21 mouse cellular contexts compared by ENCODE assay signal in genomic region chr12:8703988-8704387, GRCm38 (mm10). TPM values are rescaled to one million over a fixed set of nuclear protein-coding genes. Genes with fewer than 3 reads are reported as not detected.
DNase-seq lines count a peak whose midpoint lies in the region; TF ChIP-seq lines count a peak whose summit lies in the region.
"Had no signal": no experiment of that assay in that cellular context is flagged by ENCODE, and none has a peak within 500 bp of the region (broad histone marks: within the 10 kb centered on the region; RNA-seq: fewer than 3 reads in every experiment).

No protein-coding gene starts in this region.

- no peaks in the 10 kb centered on the region for H3K27me3 ChIP-seq in MEL (ENCODE audit: control insufficient read depth in 1 of 2, insufficient read depth in 2 of 2, low read length in 2 of 2)
- H3K27me3 ChIP-seq in limb, embryonic 10.5 days (ENCODE audit: low read depth, poor library complexity, severe bottlenecking) = no peaks in the 10 kb centered on the region
- H3K27me3 ChIP-seq: CH12.LX; embryonic facial prominence, embryonic 12.5 days; forebrain, embryonic 13.5 days; forebrain, embryonic 15.5 days; Patski had no signal

- no peak overlapping the region for H3K9ac ChIP-seq in MEL (ENCODE audit: control insufficient read depth, low read depth, low read length, poor library complexity, severe bottlenecking)
- H3K9ac ChIP-seq: embryonic facial prominence, embryonic 12.5 days; forebrain, embryonic 13.5 days; forebrain, embryonic 15.5 days; forebrain, postnatal 0 days had no signal

- peak; percentile 4 to 45; a peak in 2 of 4 replicates for TF ChIP-seq EP300 in MEL (IDR thresholded peaks at IDR 0.05; ENCODE audit: low read depth in 1 of 2, low read length in 2 of 2)

- no peak for TF ChIP-seq POLR2A in MEL (IDR thresholded peaks at IDR 0.05; ENCODE audit: control insufficient read depth in 1 of 2, insufficient read depth in 1 of 2, low read depth in 1 of 2, low read length in 2 of 2, poor library complexity in 1 of 2)

- no peaks in the 10 kb centered on the region for H3K9me3 ChIP-seq in MEL (replicated peaks; ENCODE audit: insufficient read depth, low read length)
- no peaks in the 10 kb centered on the region for H3K9me3 ChIP-seq in limb, embryonic 10.5 days (replicated peaks)
- H3K9me3 ChIP-seq: embryonic facial prominence, embryonic 10.5 days; embryonic facial prominence, embryonic 12.5 days; forebrain, embryonic 13.5 days; forebrain, embryonic 15.5 days; G1E had no signal

- peaks cover 6 to 16% of the 10 kb centered on the region in 2 experiments; a peak in 3 of 4 replicates for H3K4me1 ChIP-seq in MEL (ENCODE audit: control insufficient read depth in 1 of 2, insufficient read depth in 2 of 2, low read length in 2 of 2)
- no peaks in the 10 kb centered on the region for H3K4me1 ChIP-seq in limb, embryonic 10.5 days
- H3K4me1 ChIP-seq: embryonic facial prominence, embryonic 10.5 days; embryonic facial prominence, embryonic 12.5 days; forebrain, embryonic 13.5 days; forebrain, embryonic 15.5 days had no signal

- peaks cover 31 to 61% of the 10 kb centered on the region in 2 experiments for H3K36me3 ChIP-seq in MEL (ENCODE audit: control insufficient read depth in 1 of 2, insufficient read depth in 2 of 2, low read length in 2 of 2)
- H3K36me3 ChIP-seq in limb, embryonic 10.5 days = peaks cover 81% of the 10 kb centered on the region

- WGBS in limb, embryonic 10.5 days = 89% methylated on average over 1 of the region's 1 CpGs

- peak; percentile 55 for DNase-seq in MEL (ENCODE audit: low read depth, low spot score)
- DNase-seq in brain, adult 2 months (ENCODE audit: low read depth, low spot score) = peak; percentile 13
- no peak for DNase-seq in layer of hippocampus, adult 11-12 months (ENCODE audit: low spot score)
- no peak for DNase-seq in limb, embryonic 10.5 days (ENCODE audit: low spot score)
- no peak for DNase-seq in left cerebral cortex, adult 9 months (ENCODE audit: low spot score in 2 of 2)
- DNase-seq: adrenal gland, adult 8-10 months; adrenal gland, postnatal 14 days; B cell, adult 2 months; cerebellum, adult 11-12 months; cerebellum, adult 2 months; cerebellum, adult 9-10 months; cerebellum, postnatal 10 days; cerebellum, postnatal 25 days; forebrain, postnatal 0 days had no signal

- TF ChIP-seq CTCF in MEL (IDR thresholded peaks at IDR 0.05 in 2 of 3, conservative IDR thresholded peaks at IDR 0.05 in 1 of 3; ENCODE audit: control insufficient read depth in 1 of 3, insufficient read depth in 1 of 3, low read depth in 2 of 3, low read length in 3 of 3, poor library complexity in 1 of 3, severe bottlenecking in 1 of 3) = no peak

- TF ChIP-seq RAD21 in MEL (IDR thresholded peaks at IDR 0.05; ENCODE audit: low read depth, low read length) = no peak

- H3K27ac ChIP-seq in MEL (ENCODE audit: control insufficient read depth, low read depth, low read length) = no peak overlapping the region
- H3K27ac ChIP-seq in limb, embryonic 10.5 days = no peak overlapping the region
- H3K27ac ChIP-seq: embryonic facial prominence, embryonic 10.5 days; embryonic facial prominence, embryonic 12.5 days; forebrain, embryonic 13.5 days; forebrain, embryonic 15.5 days had no signal

- H3K79me2 ChIP-seq in MEL (ENCODE audit: control insufficient read depth, insufficient read depth, low read length, poor library complexity) = peaks cover 9% of the 10 kb centered on the region

- H3K4me3 ChIP-seq in MEL (ENCODE audit: control insufficient read depth in 1 of 2, insufficient read depth in 1 of 2, low read depth in 2 of 2, low read length in 2 of 2) = no peak overlapping the region
- H3K4me3 ChIP-seq in limb, embryonic 10.5 days = no peak overlapping the region
- H3K4me3 ChIP-seq: embryonic facial prominence, embryonic 10.5 days; embryonic facial prominence, embryonic 12.5 days; forebrain, embryonic 13.5 days; forebrain, embryonic 15.5 days had no signal

TF ChIP-seq in MEL, 35 proteins besides CTCF, POLR2A, EP300 and RAD21:
- TF ChIP-seq JUND (IDR thresholded peaks at IDR 0.05; ENCODE audit: low read depth, low read length) (0 out of 2 replicates have a peak, but pooled peaks have one; percentile 30), E2F4 (IDR thresholded peaks at IDR 0.05; ENCODE audit: borderline replicate concordance, low read depth, low read length) (no peak), GATA1 (IDR thresholded peaks at IDR 0.05; ENCODE audit: low read depth, low read length) (peak; percentile 59)
TF ChIP-seq in MEL: peak in this region for 2.

RNA-seq across cellular contexts. Expression of gene Pum2, which starts 30.1 kb away (rescaled TPM):
- 62.9 and 67.7 TPM in 2 replicates for total RNA-seq in MEL (2012; rRNA removed)
- polyA plus RNA-seq in MEL (2012; ENCODE audit: insufficient read depth in 1 of 2, insufficient read length in 2 of 2, low read depth in 1 of 2, low replicate concordance in 2 of 2, missing spikeins in 1 of 2) = 100 to 1,000 TPM in 1 of 2 experiments, 10 to 100 TPM in 1; 87.8 to 140 TPM
- 58.4 and 65.6 TPM in 2 replicates for polyA plus RNA-seq in limb, embryonic 10.5 days (2016; fragmentation: Nextera tagmentation; extraction: Ambion mirVana)

Comparison
In these comparisons a context has a peak if more than half of its experiments do, and no peak if none do; other contexts are left out.
1. DNase-seq: peak in MEL (single experiment) and brain, adult 2 months (single experiment); none in layer of hippocampus, adult 11-12 months (single experiment), limb, embryonic 10.5 days (single experiment) and left cerebral cortex, adult 9 months (0 of 2).